Mouse (Mus musculus) erythroblast, adult 5-6 weeks (primary cell): ENCODE results near the gene Ddx20. TPM values are rescaled to one million over a fixed set of nuclear protein-coding genes. Genes with fewer than 3 reads are reported as not detected.
A peak's percentile ranks its signal among the peaks of the same experiment; 100 is the strongest.

Experiments used
- ATAC-seq: replicated peaks from 2 replicates; pipeline ENCODE4 v1.8.0; 2016; ENCODE audit warnings: moderate number of reproducible peaks, mild to moderate bottlenecking, moderate TSS enrichment, inconsistent platforms; ENCODE audit not compliant: poor library complexity, low FRiP score, severe bottlenecking
- total RNA-seq, 2 experiments: library from RNA; stranded (forward) in 1 of 2; stranded (reverse) in 1 of 2; fragments of 150-400 nt in 1 of 2; fragments of 200-764, 138-1000 nt in 1 of 2; gene quantifications; 2 replicates each; pipeline versions ENCODE4 v1.2.3 to v1.2.4; 2015 to 2017; ENCODE audit warnings: low replicate concordance in 2 of 2

Ddx20 gene
- total RNA-seq (2015; ENCODE audit: low replicate concordance) = 6.3 and 10.8 TPM in 2 replicates
- total RNA-seq (2017; ENCODE audit: low replicate concordance) = 9.5 and 12.3 TPM in 2 replicates

DNA sequence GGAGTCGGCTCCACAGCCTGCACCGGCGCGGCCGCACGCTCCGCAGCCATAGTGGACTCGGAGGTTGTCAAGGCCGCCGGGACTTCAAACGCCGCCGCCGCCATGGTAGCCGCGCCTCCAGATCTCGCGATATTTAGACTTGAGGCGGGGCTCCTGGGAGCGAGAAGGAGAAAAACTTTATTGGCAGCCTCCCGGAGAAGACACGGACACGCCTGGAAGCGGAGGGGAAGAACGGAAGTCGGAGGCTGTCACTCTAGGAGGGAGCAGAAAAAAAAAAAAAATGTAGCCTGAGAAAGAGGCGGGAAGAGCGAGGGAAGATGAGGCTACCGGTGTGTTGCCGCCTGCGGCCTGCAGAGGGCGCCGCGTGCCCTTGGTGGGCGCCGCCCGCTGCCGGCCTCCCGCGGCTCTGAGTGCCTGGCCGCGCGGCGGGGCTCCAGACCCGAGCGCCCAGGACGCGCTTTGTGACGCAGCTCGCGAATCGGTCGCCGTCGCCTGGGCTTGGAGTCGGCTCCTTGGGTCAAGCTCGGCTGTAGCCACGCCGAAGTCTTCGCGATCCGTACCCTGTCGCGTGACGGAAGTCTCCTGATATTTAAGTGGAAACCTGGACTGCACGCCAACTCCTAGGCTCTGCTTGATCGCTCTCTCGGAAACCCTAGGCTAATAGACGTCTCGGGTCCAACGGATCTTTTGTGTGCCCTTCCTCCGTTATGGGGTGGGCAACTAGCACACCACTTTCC lies at the start of gene Ddx20:
Gene Ddx20 (minus strand): TSS at position 251 of the 737 bp plus-strand sequence.
- ATAC-seq = peak; percentile 91

DNA sequence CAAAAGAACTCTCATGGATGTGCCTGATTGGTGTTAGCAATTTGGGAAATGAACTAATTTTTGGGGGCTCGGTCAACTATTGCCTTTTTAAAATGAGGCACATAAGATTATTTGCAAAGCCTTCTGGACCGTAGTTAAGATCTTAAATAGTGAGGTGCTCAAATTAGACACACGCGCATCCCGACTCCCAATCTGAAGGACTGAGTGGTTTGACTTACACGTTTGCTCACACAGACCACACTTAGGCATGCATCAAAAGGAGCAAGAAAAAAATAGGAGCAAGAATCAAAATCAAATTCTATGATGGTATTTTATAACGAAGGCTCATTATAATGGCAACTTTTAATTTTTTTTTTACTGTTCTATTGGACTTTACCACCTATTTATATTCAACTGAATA lies 49.7 kb upstream of the Ddx20 start:
- no peak for ATAC-seq

DNA sequence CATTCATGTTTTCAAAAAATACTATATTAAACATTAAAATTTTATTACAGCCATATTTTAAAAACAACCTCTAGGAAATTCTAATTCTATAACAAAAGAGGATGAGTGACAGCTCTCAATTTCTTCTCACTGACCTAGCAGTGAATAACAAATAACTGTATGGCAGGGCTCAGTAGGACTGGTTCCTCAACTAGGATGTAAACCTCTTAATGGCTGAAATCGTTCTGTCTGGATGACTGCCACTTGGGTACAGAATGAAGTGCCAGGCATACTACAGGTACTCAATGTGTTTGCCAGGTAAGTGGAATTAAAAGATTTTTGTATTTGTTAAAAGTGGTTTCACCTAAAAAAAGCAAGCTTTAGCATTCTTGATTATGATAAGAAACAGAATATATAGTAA lies 48.8 kb upstream of the Ddx20 start:
- no peak for ATAC-seq

DNA sequence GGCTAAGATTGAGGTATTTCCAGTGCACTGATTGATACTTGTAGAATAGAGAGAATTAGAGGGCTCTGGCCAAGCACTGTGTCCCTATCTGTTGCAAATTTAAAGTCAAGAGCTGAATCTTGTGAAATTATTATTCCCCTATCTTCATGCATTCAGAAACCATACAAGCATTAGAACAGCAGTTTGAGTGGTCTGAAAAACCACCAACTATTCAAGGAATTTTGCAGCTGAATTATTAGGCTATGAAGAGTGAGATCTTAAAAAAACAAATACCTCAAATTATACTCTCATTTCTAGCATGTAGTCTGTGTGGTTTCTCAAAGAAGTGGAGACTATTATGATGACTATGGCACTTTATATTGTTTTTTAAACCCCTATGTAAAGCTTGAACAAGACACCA lies 47.9 kb upstream of the Ddx20 start:
- no peak for ATAC-seq

DNA sequence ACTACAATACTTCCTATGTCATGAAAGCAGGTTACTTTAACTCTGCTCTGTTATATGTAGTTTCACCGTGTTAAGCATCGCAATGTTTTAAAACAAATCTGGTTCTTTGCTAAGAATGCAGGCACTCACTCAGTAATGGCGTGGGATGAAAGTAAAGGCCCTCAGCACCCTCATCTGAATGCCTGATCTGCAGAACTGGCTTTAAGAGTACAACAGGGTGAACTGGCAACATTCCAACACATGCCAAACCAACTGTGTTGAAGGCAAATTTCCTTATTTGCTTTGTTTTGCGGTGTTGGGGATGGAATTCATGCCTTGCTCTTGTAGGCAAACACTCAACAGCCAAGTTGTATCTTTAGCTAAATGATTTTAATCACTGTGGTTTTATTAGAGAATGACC lies 46.2 kb upstream of the Ddx20 start:
- ATAC-seq = no peak

DNA sequence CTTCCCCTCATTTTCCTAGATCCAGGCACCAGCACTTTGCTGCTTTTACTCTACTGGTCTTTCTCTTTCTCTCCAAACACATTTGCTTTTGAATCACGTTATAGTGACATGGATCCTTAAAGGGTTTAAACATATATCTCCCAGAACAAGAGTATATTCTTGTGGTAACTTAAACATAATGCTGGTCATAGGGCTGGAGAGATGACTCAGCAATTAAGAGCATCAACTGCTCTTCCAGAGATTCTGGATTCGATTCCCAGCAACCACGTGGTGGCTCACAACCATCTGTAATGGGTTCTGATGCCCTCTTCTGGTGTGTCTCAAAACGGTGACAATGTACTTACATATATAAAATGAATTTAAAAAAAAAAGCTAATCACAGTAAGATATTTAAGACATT lies 45.0 kb upstream of the Ddx20 start:
- ATAC-seq = no peak

DNA sequence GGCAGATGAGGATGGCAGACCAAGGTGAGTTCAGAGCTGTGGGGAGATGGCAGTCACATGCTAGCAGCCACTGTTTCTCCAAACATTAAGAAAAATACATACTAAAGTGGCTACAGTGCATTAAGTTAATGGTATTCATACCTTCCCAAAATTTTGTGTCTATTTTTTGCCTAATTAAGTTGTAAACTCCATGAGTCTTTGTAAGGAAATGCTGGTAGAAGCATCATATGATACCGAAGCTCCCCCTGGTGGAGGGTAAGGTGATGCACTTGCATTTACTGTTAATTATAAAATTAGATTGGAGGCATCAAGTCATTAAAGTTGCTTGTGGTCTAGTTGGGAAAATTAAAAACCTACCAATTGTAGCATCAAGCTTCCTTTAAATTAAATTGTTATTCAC lies 38.7 kb upstream of the Ddx20 start:
- ATAC-seq = peak; percentile 76

DNA sequence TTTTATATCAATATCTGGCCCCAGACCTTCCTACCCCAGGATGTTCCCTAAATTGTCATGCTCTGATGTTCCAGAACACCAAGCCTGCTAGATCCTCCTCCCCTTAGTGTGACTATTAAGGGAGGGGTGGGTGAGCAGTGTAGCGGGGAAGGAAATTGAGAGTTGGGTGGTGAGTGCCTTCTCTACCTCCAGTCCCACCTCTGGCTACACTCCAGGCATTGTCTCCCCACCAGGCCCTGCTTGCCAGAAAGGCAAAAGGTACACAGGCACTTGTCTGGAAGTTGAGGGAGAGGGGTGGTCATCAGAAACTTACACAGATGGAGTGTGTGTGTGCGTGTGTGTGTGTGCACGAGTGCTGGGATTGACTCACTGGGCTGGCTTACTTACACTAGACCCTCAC lies 35.1 kb upstream of the Ddx20 start:
- ATAC-seq = no peak

DNA sequence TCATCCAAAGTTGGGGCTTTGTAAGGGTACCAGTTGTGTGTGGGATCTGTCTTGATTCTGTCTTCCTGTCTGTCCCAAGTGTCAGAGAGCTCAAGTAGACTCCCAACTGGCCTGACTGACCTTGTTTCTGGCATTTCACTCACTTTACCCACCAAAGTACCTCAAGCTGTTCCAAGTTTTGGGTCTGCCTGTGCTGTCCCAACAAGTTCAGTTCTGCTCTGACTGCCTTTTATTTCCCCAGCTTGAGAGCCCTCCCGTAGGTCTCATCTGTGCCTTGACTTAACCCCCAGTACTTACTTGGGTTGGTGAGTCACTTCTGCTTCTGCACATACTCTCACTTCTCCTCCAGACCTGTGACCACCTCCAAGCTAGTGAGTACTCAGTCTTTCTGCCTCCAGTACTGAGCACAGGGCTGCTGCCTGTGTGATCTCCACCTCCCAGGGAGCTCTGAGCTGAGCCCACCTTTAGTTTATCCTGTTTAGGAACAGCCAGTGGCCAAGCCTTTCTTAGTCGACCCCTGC lies 34.4 kb upstream of the Ddx20 start:
- ATAC-seq = no peak

DNA sequence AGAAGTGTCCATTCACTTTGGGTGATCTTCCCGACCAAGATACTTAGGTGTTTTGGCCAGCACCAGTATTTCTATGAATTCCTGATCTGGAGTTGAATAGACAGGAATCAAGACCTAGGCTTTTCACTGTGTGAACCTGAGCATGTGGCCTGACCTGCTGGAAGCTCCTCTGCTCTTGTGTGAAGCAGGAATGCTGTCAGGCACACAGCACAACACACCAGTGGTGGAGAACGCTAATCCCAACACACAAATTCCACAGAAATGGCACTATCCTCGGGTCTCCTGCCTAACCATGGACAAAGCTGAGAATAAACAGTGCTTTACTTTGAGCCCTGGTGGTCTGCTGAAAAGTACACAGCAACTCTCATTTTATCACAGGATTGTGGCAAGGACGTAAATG lies 33.1 kb upstream of the Ddx20 start:
- no peak for ATAC-seq

DNA sequence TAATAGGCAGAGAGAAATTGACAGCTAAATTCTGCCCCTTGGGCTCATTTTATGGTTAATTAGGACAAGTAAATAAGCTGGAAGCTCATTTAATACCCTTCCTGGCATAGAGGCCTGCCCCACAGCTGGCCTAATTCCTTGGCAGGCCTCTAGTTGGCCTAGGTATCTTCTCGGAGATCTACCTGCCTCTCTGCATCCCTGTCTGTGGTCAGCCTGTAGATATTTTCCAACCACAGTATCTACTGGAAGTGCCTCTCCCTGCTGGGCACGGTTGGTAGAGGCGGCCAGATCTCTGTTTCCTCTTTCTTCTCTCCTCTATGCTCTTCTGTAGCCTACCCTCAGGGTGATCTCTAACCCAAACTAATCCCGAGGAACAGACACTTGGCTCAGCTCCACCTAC lies 32.6 kb upstream of the Ddx20 start:
- ATAC-seq = no peak

DNA sequence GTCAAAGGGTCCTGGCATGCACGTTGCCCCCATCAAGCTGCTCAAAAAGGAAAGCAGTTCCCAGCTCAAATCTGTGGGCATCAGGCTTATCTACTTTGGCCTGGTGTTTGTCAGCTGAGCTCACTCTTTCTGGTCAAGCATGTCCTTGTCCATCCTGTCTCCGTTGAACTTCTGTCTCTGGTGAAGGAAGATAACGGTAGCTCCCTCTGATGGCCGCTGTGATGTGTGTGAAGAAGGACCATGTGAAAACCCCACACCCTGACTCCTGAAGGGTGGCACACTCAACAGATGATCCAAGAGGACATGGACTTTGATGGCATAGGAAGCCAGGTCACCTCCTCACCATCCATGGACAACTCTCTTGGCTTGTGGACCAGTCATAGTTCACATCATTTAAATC lies 31.4 kb upstream of the Ddx20 start:
- ATAC-seq = no peak

DNA sequence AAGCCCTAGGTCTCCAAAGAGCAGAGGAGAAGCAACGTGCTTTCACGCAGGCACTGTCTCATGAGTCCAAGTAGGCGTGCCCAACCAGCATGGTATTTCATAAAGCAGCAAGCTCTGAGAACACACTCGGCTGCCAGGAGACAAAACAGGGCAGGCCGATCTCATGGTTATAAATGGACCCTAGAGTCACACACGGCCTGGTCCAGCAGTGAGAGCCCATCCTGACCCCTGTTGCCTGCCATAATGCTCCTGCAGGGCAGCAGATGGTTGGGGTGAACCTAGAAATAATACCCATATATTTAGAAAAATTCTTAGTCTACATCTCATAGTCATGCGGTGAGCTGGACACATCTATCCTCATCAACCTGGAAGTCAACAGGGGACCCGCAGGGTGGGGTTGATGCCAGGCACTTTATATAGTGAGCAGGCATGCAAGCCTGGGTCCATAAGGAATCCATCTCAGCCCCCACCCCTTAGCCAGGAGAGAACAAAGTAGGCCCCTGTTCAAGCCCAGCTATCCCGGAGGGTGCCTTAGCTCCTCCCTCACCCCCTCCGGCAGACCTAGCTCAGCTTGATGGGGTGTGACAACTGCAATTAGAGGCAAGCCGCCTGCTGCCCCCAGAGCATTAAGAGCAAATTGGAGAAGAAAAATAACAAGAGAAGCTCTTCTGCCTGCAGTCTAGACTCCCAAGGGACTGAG lies 30.6 kb upstream of the Ddx20 start:
- ATAC-seq = no peak

DNA sequence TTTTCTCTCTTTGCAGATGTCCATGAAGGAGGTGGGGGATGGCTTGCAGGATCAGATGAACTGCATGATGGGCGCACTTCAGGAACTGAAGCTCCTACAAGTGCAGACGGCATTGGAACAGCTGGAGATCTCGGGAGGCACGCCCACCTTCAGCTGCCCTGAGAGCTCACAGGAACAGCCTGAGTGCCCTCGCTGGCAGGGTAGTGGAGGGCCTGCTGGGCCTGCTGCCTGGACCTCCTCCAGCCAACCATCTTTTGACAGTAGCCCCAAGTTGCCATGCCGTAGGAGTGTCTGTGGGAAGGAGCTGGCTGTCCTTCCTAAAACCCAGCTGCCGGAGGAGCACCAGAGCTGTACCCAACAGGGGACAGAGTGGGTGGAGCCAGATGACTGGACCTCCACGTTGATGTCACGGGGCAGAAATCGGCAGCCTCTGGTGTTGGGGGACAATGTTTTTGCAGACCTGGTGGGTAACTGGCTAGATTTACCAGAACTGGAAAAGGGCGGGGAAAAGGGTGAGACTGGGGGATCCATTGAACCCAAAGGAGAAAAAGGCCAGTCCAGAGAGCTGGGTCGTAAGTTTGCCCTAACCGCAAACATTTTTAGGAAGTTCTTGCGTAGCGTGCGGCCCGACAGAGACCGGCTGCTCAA lies 29.1 kb upstream of the Ddx20 start:
- no peak for ATAC-seq

DNA sequence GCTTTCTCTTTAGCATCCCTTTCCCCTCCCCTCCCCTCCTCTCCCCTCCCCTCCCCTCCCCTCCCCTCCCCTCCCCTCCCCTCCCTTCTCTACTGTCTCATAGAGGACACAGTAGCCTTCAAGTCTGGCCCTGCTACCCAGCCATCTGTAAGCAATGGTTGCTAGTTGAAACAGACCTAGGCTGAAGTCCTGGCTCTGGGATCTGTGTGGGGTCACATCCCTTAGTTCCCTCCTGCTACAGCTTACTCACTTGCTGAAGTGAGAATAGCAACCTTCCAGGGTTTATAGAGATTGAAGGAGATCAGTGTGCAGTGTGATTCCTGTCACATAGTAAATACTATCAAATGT lies 27.4 kb upstream of the Ddx20 start:
- no peak for ATAC-seq

DNA sequence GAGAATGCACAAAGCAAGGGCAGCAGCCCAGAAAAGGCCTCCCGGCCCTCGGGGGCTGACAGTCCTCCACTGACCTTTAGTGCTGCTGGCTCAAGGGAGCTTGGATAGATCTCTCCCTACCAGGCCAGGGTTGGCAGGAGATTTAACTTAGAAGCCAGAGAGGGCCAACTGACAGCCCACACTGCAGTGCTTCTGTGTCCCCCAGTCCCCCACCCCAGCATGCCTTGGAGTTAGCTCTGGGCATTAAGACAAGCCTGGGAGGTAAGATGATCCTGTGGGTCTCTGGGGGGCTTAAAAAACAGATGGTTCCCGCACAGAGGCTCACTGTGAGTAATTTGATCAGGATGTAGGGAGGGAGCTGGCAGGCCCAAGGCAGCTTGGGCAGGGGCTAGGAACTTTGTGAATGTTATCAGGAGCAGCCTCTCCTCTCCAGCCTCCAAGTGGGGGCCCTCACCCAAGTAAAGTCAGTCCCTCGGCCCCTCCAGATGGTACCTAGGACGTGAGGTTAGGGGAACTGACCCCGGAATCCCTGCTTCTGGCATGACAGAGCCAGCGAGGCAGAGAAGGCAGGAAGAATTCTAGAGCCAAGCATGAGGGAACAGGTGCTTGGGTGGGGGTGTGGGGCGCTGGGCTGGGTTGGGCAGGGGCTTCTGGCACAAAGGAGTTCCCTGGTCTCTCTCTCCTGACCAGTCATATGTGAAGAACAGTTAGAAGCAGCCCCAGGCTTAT lies 26.9 kb upstream of the Ddx20 start:
- ATAC-seq = 0 out of 2 replicates have a peak, but pooled peaks have one; percentile 20

DNA sequence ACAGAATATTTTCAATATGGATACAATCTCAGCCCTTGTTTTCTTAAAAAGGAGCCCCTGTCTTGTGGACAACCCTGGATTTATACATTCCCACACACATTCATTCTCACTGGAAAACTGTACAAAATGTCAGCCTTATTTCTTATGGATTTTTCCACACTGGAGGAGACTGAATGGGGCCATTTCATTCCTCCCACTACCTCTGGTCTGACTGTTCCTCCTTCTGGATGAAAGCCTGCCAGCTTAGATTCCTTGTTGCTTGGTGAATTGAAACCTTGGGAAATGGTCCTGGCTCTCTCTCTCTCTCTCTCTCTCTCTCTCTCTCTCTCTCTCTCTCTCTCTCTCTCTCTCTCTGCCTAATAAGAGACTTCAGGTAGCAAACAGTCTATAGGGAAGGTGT lies 25.5 kb upstream of the Ddx20 start:
- no peak for ATAC-seq

DNA sequence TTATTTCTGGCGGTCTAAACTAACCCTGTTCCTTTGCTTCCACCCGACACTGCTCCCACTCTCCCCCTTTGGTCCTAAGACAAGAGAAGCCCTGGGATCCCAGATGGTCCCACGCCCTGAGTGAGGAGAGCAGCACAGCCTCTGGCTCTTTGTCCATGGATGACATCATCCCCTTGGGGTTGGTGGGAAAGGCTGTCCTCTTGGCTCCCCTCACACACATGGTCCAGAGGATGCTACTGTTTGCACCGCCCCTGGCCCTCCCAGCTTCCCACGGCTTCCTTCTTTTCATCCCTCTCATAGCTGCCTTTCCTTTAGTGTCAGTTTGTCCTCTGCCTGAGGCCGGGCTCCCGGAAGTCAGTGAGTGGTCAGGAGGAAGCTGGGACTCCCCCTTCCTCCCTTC lies 24.4 kb upstream of the Ddx20 start:
- no peak for ATAC-seq

DNA sequence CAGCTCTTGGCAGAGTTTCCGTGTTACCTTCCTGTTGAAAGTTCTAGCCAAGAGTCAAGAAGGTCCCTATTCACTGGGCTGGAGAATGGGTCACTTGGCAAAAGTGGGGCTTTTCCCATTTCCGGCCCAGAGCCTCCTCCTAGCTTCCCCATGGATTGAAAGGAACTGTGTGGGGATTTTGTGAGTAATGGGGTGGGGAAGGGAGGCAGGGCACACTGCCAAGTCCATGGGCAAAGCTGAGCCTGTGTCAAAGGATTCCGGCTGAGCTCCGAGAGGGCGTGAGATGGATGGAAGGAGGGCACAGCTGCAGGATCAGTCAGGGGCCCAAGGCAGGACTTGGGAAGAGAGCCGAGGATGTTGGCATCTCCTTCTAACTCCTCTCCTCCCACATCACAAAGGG lies 22.9 kb upstream of the Ddx20 start:
- no peak for ATAC-seq

DNA sequence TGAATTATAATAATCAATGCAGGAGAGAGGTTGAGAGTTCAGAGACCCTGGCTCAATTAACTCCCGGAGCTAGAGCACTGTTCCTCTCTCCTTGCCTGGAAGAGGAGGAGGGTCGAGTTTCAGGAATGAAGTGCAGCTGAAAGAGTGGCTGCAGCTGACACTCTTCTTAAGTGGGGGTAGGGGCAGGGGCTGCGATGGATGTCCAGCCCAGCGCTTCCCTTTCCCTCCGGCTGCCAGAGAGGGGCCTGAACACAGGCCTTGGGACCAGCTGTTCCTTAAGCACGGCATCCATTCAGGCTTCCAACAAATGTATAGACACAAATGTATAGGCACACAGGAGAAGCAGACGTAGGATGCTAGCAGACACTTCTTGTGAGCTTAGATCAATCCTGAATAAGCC lies 20.2 kb upstream of the Ddx20 start:
- no peak for ATAC-seq
